Mouse (Mus musculus) kidney, adult 10 weeks (tissue): ENCODE data around the gene Bglap. TPM values are rescaled to one million over a fixed set of nuclear protein-coding genes. Genes with fewer than 3 reads are reported as not detected.

Experiments used
- polyA plus RNA-seq: library from polyadenylated mRNA; stranded (reverse); fragments of 350-450 nt; fragmentation: Illumina TruSeq; extraction: RNeasy Lipid Tissue Mini Kit (QIAGEN cat#74804); gene quantifications from one replicate; pipeline ENCODE4 v1.2.3, GENCODE M21; 2014; ENCODE audit warnings: low read depth, low replicate concordance

The Bglap gene
- polyA plus RNA-seq: not detected

GRCm38 (mm10) chr3:88384364-88384763, at the start of gene Bglap:
TSS of gene Bglap (minus strand) at chr3:88384464.

DNA sequence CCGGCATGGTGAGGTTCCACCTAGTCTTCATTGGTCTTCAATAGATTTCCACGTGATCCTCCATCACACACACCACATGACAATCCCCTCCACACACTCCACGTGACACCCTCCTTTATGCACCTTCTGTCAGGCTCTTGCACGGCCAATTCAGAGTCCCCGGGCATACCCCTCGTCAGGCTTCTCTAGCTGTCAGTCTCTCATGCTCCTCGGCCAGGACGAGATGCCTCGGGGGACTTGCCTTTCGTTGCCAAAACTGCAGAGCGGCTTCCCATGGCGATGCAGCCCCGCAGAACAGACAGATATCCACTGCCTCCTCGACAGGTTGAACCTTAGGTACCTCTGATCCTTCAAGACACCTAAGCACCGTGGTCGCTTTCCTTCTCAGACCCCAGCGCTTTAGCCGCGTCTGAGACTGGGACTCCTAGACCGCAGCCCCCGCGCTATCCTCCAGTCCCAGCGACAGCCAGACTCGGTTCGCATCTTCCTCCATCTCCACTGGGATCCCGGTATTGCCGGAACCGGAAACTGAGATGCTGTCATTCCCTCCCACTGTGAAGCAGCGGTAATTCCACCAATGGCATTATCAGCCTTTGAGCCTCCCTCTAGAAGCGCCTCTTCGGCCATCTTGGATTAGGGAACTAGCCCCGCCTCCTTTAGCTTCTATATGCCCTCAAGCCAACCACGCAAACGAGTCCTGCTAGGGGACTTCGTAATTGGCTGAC, 40.5 kb upstream of the Bglap start, which contains the start of gene Slc25a44:
Gene Slc25a44, minus strand, starts transcription at position 535 of the 725 bp plus-strand sequence.

GRCm38 (mm10) chr3:88409741-88410644, 25.7 kb upstream of the Bglap start, which contains the start of gene Pmf1:
TSS of gene Pmf1 (minus strand) at chr3:88410331.

DNA sequence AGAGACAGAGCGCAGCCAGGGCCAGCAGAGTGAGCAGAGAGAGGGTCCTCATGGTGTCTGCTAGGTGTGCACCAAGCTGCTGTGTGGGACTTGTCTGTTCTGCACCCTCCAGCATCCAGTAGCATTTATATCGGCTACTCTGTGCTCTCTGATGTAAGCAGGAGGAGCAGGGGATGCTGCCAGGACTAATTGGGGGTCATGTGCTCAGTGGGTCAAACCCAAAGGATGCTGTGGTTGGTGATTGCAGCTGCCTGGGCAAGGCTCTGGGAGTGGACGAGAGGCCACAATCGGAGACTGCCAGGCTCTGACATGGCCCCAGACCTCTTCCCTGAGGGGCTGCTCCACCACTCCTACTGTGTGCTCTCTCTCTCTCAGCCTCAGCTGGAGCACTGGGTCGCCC, 5.7 kb downstream of the Bglap start, which contains the start of gene Bglap2:
Gene Bglap2, minus strand, starts transcription at position 101 of the 400 bp plus-strand sequence.

DNA sequence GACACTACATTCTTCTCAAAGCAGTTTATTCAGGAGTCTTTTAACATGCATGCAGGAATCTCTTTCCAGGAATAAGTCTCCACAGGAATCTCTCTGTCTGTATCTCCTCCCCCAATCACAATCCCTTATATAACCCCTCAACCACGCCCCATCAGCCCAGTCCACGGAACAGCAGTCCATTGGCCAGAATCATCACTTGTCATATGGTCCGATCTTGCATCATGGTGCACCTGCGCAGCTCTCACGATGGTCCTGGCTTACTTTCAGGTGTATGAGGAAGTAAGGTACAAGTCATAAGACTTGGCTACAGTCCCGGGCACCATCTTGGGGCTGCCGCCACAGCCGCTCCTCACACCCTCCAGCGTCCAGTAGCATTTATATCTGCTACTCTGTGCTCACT, 11.6 kb downstream of the Bglap start, which contains the start of gene Bglap3:
Gene Bglap3, minus strand, starts transcription at position 101 of the 400 bp plus-strand sequence.

GRCm38 (mm10) chr3:88364337-88364736, 19.9 kb downstream of the Bglap start, which contains the start of gene Paqr6:
TSS of gene Paqr6 (plus strand) at chr3:88364584.

GRCm38 (mm10) chr3:88336058-88337013, 47.9 kb downstream of the Bglap start, which contains the start of the genes Tmem79 and Smg5:
TSS of gene Tmem79 (minus strand) at chr3:88336148.
TSS of gene Smg5 (plus strand) at chr3:88336260.

Other genes starting within 250 kb of the Bglap start
- gene Mef2d, start 242.1 kb downstream of the Bglap start, polyA plus RNA-seq: 5.2 TPM
- gene Rhbg, start 129.8 kb downstream of the Bglap start, polyA plus RNA-seq: 0.40 TPM
- gene Gm38392, start 97.3 kb downstream of the Bglap start, polyA plus RNA-seq: not detected
- gene Tsacc, start 87.5 kb downstream of the Bglap start, polyA plus RNA-seq: 4.5 TPM
- 106 TPM for gene Cct3, start 87.3 kb downstream of the Bglap start, polyA plus RNA-seq
- gene Glmp, start 59.4 kb downstream of the Bglap start, polyA plus RNA-seq: 2.8 TPM
- gene Tmem79, start 48.3 kb downstream of the Bglap start, polyA plus RNA-seq: 0.61 TPM
- 23.3 TPM for gene Smg5, start 48.2 kb downstream of the Bglap start, polyA plus RNA-seq
- gene Paqr6, start 19.9 kb downstream of the Bglap start, polyA plus RNA-seq: not detected
- 0.57 TPM for gene Bglap3, start 11.7 kb downstream of the Bglap start, polyA plus RNA-seq
- not detected for gene Bglap2, start 5.8 kb downstream of the Bglap start, polyA plus RNA-seq
- 1.9 TPM for gene Pmf1, start 25.9 kb upstream of the Bglap start, polyA plus RNA-seq
- 13.4 TPM for gene Slc25a44, start 40.7 kb upstream of the Bglap start, polyA plus RNA-seq
- gene Sema4a, start 76.7 kb upstream of the Bglap start, polyA plus RNA-seq: 77.3 TPM
- gene Lmna, start 125.5 kb upstream of the Bglap start, polyA plus RNA-seq: 2.7 TPM
- 0.57 TPM for gene Mex3a, start 147.9 kb upstream of the Bglap start, polyA plus RNA-seq
- gene Rab25, start 163.8 kb upstream of the Bglap start, polyA plus RNA-seq: 2.4 TPM
- gene Lamtor2, start 168.6 kb upstream of the Bglap start, polyA plus RNA-seq: 7.3 TPM
- gene Ubqln4, start 169.3 kb upstream of the Bglap start, polyA plus RNA-seq: 19.4 TPM
- gene Ssr2, start 191.4 kb upstream of the Bglap start, polyA plus RNA-seq: 22.5 TPM
- 11.2 TPM for gene Arhgef2, start 221.5 kb upstream of the Bglap start, polyA plus RNA-seq